17 mouse cellular contexts compared by ENCODE assay signal in genomic region chr11:75911962-75912361, GRCm38 (mm10). TPM values are rescaled to one million over a fixed set of nuclear protein-coding genes. Genes with fewer than 3 reads are reported as not detected.
A peak's percentile ranks its signal among the peaks of the same experiment; 100 is the strongest.
DNase-seq lines count a peak whose midpoint lies in the region; TF ChIP-seq lines count a peak whose summit lies in the region.
"Had no signal": no experiment of that assay in that cellular context is flagged by ENCODE, and none has a peak within 500 bp of the region (broad histone marks: within the 10 kb centered on the region; RNA-seq: fewer than 3 reads in every experiment).

No protein-coding gene starts in this region.

- H3K27ac ChIP-seq in kidney, adult 2 months (ENCODE audit: insufficient read depth, low read depth, low read length), result no peak overlapping the region
- H3K27ac ChIP-seq: embryonic facial prominence, embryonic 13.5 days; hindbrain, embryonic 14.5 days; limb, embryonic 12.5 days; lung, embryonic 15.5 days had no signal

- DNase-seq in kidney, adult 2 months, result no peak
- DNase-seq in kidney, adult 8-10 months, result no peak
- DNase-seq in lung, postnatal 36 days, result peak; percentile 30
- DNase-seq in lung, adult 18-20 months, result no peak
- peak; percentile 29 for DNase-seq in ES-CJ7 (ENCODE audit: low read depth, low spot score)
- DNase-seq in naive thymus-derived CD4-positive, alpha-beta T cell, adult 2 months (ENCODE audit: low read depth), result peak; percentile 43
- no peak for DNase-seq in ovary, postnatal 10 days (ENCODE audit: low spot score)
- DNase-seq in yolk sac, embryonic 10.5 days (ENCODE audit: low spot score), result no peak
- DNase-seq: adrenal gland, postnatal 14 days; cerebellum, adult 8-10 months; kidney, adult 9 months; right cerebral cortex, adult 18-20 months had no signal

- no peak for TF ChIP-seq POLR2A in kidney, adult 2 months (IDR thresholded peaks at IDR 0.05; ENCODE audit: low read depth, low read length)

- WGBS in kidney, adult 2 months, result 94% methylated on average over 1 of the region's 1 CpGs

- H3K27me3 ChIP-seq in kidney, adult 2 months (replicated peaks; ENCODE audit: control insufficient read depth, insufficient read depth, low read length), result no peaks in the 10 kb centered on the region
- H3K27me3 ChIP-seq: embryonic facial prominence, embryonic 13.5 days; limb, embryonic 12.5 days; lung, embryonic 15.5 days had no signal

- 0 out of 2 replicates have a peak, but pooled peaks have one; percentile 10 for TF ChIP-seq CTCF in kidney, adult 2 months (conservative IDR thresholded peaks at IDR 0.05; ENCODE audit: insufficient read depth, insufficient read length, low read depth, low read length)

- no peak overlapping the region for H3K4me3 ChIP-seq in kidney, adult 2 months (ENCODE audit: insufficient read depth, low read depth, low read length)
- H3K4me3 ChIP-seq: embryonic facial prominence, embryonic 13.5 days; limb, embryonic 12.5 days; lung, embryonic 15.5 days; myocyte had no signal

- no peaks in the 10 kb centered on the region for H3K36me3 ChIP-seq in kidney, adult 2 months (ENCODE audit: control insufficient read depth, insufficient read depth, low read length)
- H3K36me3 ChIP-seq: embryonic facial prominence, embryonic 13.5 days; limb, embryonic 12.5 days; lung, embryonic 15.5 days had no signal

- peaks cover 4% of the 10 kb centered on the region for H3K4me1 ChIP-seq in kidney, adult 2 months (ENCODE audit: control insufficient read depth, insufficient read depth, low read length)
- H3K4me1 ChIP-seq: limb, embryonic 12.5 days had no signal

RNA-seq across cellular contexts. Expression of gene Rph3al, which starts 26.3 kb away (rescaled TPM):
- 11.9 and 12.6 TPM in 2 replicates for polyA plus RNA-seq in kidney, adult 2 months (2012; rRNA removed)

Comparison
In these comparisons a context has a peak if more than half of its experiments do, and no peak if none do; other contexts are left out.
1. DNase-seq: peak in lung, postnatal 36 days (single experiment), ES-CJ7 (single experiment) and naive thymus-derived CD4-positive, alpha-beta T cell, adult 2 months (single experiment); none in kidney, adult 2 months (single experiment), kidney, adult 8-10 months (0 of 2), lung, adult 18-20 months (0 of 2), ovary, postnatal 10 days (single experiment) and yolk sac, embryonic 10.5 days (single experiment).